Mouse (Mus musculus) embryonic facial prominence, embryonic 12.5 days (tissue): ENCODE measurements at regions not wholly inside any gene's neighbourhood (a gene's known extent, or its start where the extent isn't known, plus 50 kb on each side); places are given as distances from the start of the nearest gene placed in this dataset.

Experiments
- ATAC-seq: fragments of 200-750 bp; cut with Nextera tagmentation; 2 replicates; pipeline ENCODE4 v1.8.0; 2017; ENCODE audit not compliant: insufficient number of reproducible peaks, insufficient read depth, low FRiP score, low TSS enrichment
- H3K27ac ChIP-seq: fragments of 300-500 bp; sonication (generic); 2 replicates; pipeline ENCODE4 v1.5.1; 2016; ENCODE audit warnings: mild to moderate bottlenecking
- H3K27me3 ChIP-seq: fragments of 300-500 bp; sonication (generic); 2 replicates; pipeline ENCODE4 v1.6.1; 2016; ENCODE audit warnings: mild to moderate bottlenecking, moderate library complexity
- H3K36me3 ChIP-seq: fragments of 300-500 bp; sonication (generic); 2 replicates; pipeline ENCODE4 v1.6.1; 2016; ENCODE audit warnings: mild to moderate bottlenecking
- H3K4me1 ChIP-seq: fragments of 300-500 bp; sonication (generic); 2 replicates; pipeline ENCODE4 v1.6.1; 2016
- H3K4me2 ChIP-seq: fragments of 300-500 bp; sonication (generic); replicated peaks from 2 replicates; pipeline ENCODE4 v1.6.1; 2016; ENCODE audit warnings: mild to moderate bottlenecking, moderate library complexity
- H3K4me3 ChIP-seq: fragments of 300-500 bp; sonication (generic); 2 replicates; pipeline ENCODE4 v1.5.1; 2016; ENCODE audit warnings: mild to moderate bottlenecking
- H3K9ac ChIP-seq: fragments of 300-500 bp; sonication (generic); 2 replicates; pipeline ENCODE4 v1.6.1; 2016; ENCODE audit warnings: mild to moderate bottlenecking, moderate library complexity
- H3K9me3 ChIP-seq: fragments of 300-500 bp; sonication (generic); 2 replicates; pipeline ENCODE4 v1.6.1; 2016; ENCODE audit warnings: mild to moderate bottlenecking, moderate library complexity
- WGBS: fragments of 180-500 bp; shearing (Covaris S2); methylation state at CpG from one replicate; pipeline ENCODE4 v1.1.7; 2016; 5-methylcytosine and 5-hydroxymethylcytosine counted together

- Histone ChIP-seq H3K27ac (no peak overlapping the region), H3K9ac (no peak overlapping the region), H3K9me3 (no peaks in the 10 kb centered on the region), H3K36me3 (no peaks in the 10 kb centered on the region), H3K4me2 (no peak overlapping the region), H3K27me3 (no peaks in the 10 kb centered on the region), H3K4me1 (peaks cover 20% of the 10 kb centered on the region), H3K4me3 (no peak overlapping the region)
- ATAC-seq, result no peak
- WGBS, result 54% methylated on average over 6 of the region's 6 CpGs
Measured at GRCm38 (mm10) chr13:60097776-60098175, 79.4 kb downstream of the Gas1 start.

- WGBS, result 89% methylated on average over 8 of the region's 8 CpGs
- H3K36me3 ChIP-seq, result no peaks in the 10 kb centered on the region
- no peak overlapping the region for H3K27ac ChIP-seq
- no peak for ATAC-seq
- no peaks in the 10 kb centered on the region for H3K27me3 ChIP-seq
- H3K9me3 ChIP-seq, result no peaks in the 10 kb centered on the region
- H3K4me3 ChIP-seq, result no peak overlapping the region
- no peak overlapping the region for H3K9ac ChIP-seq
- peaks cover 6% of the 10 kb centered on the region for H3K4me1 ChIP-seq
- no peak overlapping the region for H3K4me2 ChIP-seq
Measured at GRCm38 (mm10) chr13:60086657-60087056, 90.5 kb downstream of the Gas1 start.

GRCm38 (mm10) chr13:60084975-60085374, 92.2 kb downstream of the Gas1 start:
- ATAC-seq, result no peak

GRCm38 (mm10) chr13:60084290-60084689, 92.9 kb downstream of the Gas1 start:
- Histone ChIP-seq H3K27me3 (no peaks in the 10 kb centered on the region), H3K4me1 (peaks cover 6% of the 10 kb centered on the region), H3K4me2 (no peak overlapping the region), H3K9me3 (no peaks in the 10 kb centered on the region), H3K9ac (no peak overlapping the region), H3K36me3 (no peaks in the 10 kb centered on the region), H3K4me3 (no peak overlapping the region), H3K27ac (no peak overlapping the region)
- ATAC-seq, result no peak
- WGBS, result 62% methylated on average over 4 of the region's 4 CpGs

More at GRCm38 (mm10) chr13:60084975-60085374, 92.2 kb downstream of the Gas1 start:
- Histone ChIP-seq H3K9me3 (no peaks in the 10 kb centered on the region), H3K36me3 (no peaks in the 10 kb centered on the region), H3K27ac (peak overlapping the region; percentile 2; the same call in 1 of the 2 replicates), H3K27me3 (no peaks in the 10 kb centered on the region), H3K4me1 (peaks cover 6% of the 10 kb centered on the region), H3K4me2 (peak overlapping the region; percentile 16; the same call in 1 of the 2 replicates), H3K9ac (no peak overlapping the region), H3K4me3 (no peak overlapping the region)
- WGBS, result 18% methylated on average over 12 of the region's 12 CpGs

- Histone ChIP-seq H3K27ac (no peak overlapping the region), H3K27me3 (no peaks in the 10 kb centered on the region), H3K4me1 (peaks cover 14% of the 10 kb centered on the region), H3K36me3 (no peaks in the 10 kb centered on the region), H3K9me3 (no peaks in the 10 kb centered on the region), H3K4me3 (no peak overlapping the region), H3K9ac (no peak overlapping the region), H3K4me2 (no peak overlapping the region)
- ATAC-seq, result no peak
- 78% methylated on average over 10 of the region's 10 CpGs for whole genome bisulfite sequencing
Measured at GRCm38 (mm10) chr13:60080113-60080512, 97.1 kb downstream of the Gas1 start.

GRCm38 (mm10) chr13:60078331-60079050, 98.7 kb downstream of the Gas1 start:
- H3K9ac ChIP-seq, result no peak overlapping the region
- no peak for ATAC-seq
- H3K4me1 ChIP-seq, result peaks cover 8% of the 10 kb centered on the region; the same call in 1 of the 2 replicates
- no peaks in the 10 kb centered on the region for H3K27me3 ChIP-seq
- no peak overlapping the region for H3K4me3 ChIP-seq
- H3K27ac ChIP-seq, result peak overlapping the region; percentile 26; the same call in 1 of the 2 replicates
- no peaks in the 10 kb centered on the region for H3K9me3 ChIP-seq
- H3K4me2 ChIP-seq, result no peak overlapping the region
- no peaks in the 10 kb centered on the region for H3K36me3 ChIP-seq
- WGBS, result 68% methylated on average over 8 of the region's 8 CpGs

- Histone ChIP-seq H3K27ac (peak overlapping the region; percentile 37; the same call in 1 of the 2 replicates), H3K4me1 (peaks cover 15% of the 10 kb centered on the region), H3K9ac (no peak overlapping the region), H3K4me3 (no peak overlapping the region), H3K27me3 (no peaks in the 10 kb centered on the region), H3K36me3 (no peaks in the 10 kb centered on the region), H3K4me2 (no peak overlapping the region), H3K9me3 (no peaks in the 10 kb centered on the region)
- 53% methylated on average over 6 of the region's 6 CpGs for WGBS
- ATAC-seq, result no peak
Measured at GRCm38 (mm10) chr13:60076147-60076800, 100.9 kb downstream of the Gas1 start.

- peak overlapping the region; percentile 24; the same call in 1 of the 2 replicates for H3K9ac ChIP-seq
- no peak for ATAC-seq
- peak overlapping the region; percentile 84 for H3K27ac ChIP-seq
- peaks cover 30% of the 10 kb centered on the region for H3K4me1 ChIP-seq
- WGBS, result 20% methylated on average over 9 of the region's 9 CpGs
- no peak overlapping the region for H3K4me3 ChIP-seq
- H3K27me3 ChIP-seq, result no peaks in the 10 kb centered on the region
- H3K9me3 ChIP-seq, result no peaks in the 10 kb centered on the region
- H3K4me2 ChIP-seq, result no peak overlapping the region; the same call in 1 of the 2 replicates
- H3K36me3 ChIP-seq, result no peaks in the 10 kb centered on the region
Measured at GRCm38 (mm10) chr13:60071595-60071994, 105.6 kb downstream of the Gas1 start.

GRCm38 (mm10) chr13:60069196-60069595, 108.0 kb downstream of the Gas1 start:
- Histone ChIP-seq H3K27me3 (no peaks in the 10 kb centered on the region), H3K4me3 (no peak overlapping the region), H3K27ac (peak overlapping the region; percentile 67), H3K4me2 (no peak overlapping the region), H3K4me1 (peaks cover 29% of the 10 kb centered on the region), H3K9ac (no peak overlapping the region), H3K36me3 (no peaks in the 10 kb centered on the region), H3K9me3 (no peaks in the 10 kb centered on the region)
- 9% methylated on average over 9 of the region's 9 CpGs for WGBS
- no peak for ATAC-seq

GRCm38 (mm10) chr13:60067325-60067724, 109.8 kb downstream of the Gas1 start:
- ATAC-seq, result no peak
- Histone ChIP-seq H3K36me3 (no peaks in the 10 kb centered on the region), H3K9me3 (no peaks in the 10 kb centered on the region), H3K27ac (no peak overlapping the region), H3K4me3 (no peak overlapping the region), H3K4me1 (peaks cover 29% of the 10 kb centered on the region), H3K27me3 (no peaks in the 10 kb centered on the region), H3K4me2 (no peak overlapping the region), H3K9ac (no peak overlapping the region)
- WGBS, result 87% methylated on average over 9 of the region's 9 CpGs

- whole genome bisulfite sequencing, result 68% methylated on average over 6 of the region's 6 CpGs
- Histone ChIP-seq H3K27me3 (no peaks in the 10 kb centered on the region), H3K9ac (no peak overlapping the region), H3K4me2 (no peak overlapping the region), H3K36me3 (no peaks in the 10 kb centered on the region), H3K27ac (no peak overlapping the region), H3K4me1 (peaks cover 16% of the 10 kb centered on the region), H3K9me3 (no peaks in the 10 kb centered on the region), H3K4me3 (no peak overlapping the region)
- no peak for ATAC-seq
Measured at GRCm38 (mm10) chr13:60061589-60061988, 115.6 kb downstream of the Gas1 start.

- Histone ChIP-seq H3K36me3 (no peaks in the 10 kb centered on the region), H3K4me3 (no peak overlapping the region), H3K9ac (no peak overlapping the region), H3K27ac (0 out of 2 replicates have a peak overlapping the region, but pooled peaks have one; percentile 6), H3K4me1 (peaks cover 18% of the 10 kb centered on the region), H3K27me3 (no peaks in the 10 kb centered on the region), H3K9me3 (no peaks in the 10 kb centered on the region), H3K4me2 (peak overlapping the region; percentile 16; the same call in 1 of the 2 replicates)
- WGBS, result 17% methylated on average over 13 of the region's 13 CpGs
- no peak for ATAC-seq
Measured at GRCm38 (mm10) chr13:60057761-60058274, 119.3 kb downstream of the Gas1 start.
